Mouse (Mus musculus) T-cell, adult 66 days (primary cell): ENCODE measurements around the gene Vmn1r193. TPM values are rescaled to one million over a fixed set of nuclear protein-coding genes. Genes with fewer than 3 reads are reported as not detected.

Experiments used
- total RNA-seq, 2 experiments: library from RNA; stranded (reverse); gene quantifications; 3 replicates in 1 of 2; 4 replicates in 1 of 2; pipeline ENCODE4 v1.2.4; 2023

Vmn1r193 gene
- total RNA-seq, result not detected

DNA sequence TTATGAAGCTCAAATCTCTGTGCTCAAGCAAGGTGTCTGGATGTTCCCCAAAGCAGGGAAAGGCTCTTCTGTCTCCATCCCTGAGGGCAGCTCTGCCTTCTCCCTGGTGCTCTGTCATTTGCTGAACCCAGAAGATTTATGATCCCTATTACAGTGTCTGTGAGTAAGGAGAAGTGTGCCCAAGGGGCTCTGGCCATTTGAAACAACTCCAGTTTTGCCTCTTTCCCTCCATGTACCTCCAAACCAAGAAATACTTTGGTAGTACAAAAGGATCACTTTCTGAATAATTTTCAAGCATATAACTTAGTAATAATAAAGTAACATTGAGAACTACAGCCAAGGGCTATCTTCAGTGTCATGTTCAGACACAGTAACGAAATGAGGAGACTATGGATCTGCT lies at the start of gene Vmn1r193:
Vmn1r193 (minus strand) TSS at position 101 of the 400 bp plus-strand sequence.

GRCm38 (mm10) chr13:22270222-22270621 lies 47.3 kb upstream of the Vmn1r193 start, which contains the start of gene Vmn1r195:
Gene Vmn1r195, plus strand, starts transcription at chr13:22270522.

GRCm38 (mm10) chr13:22243915-22244314 lies 21.0 kb upstream of the Vmn1r193 start, which contains the start of gene Vmn1r194:
Gene Vmn1r194, plus strand, starts transcription at chr13:22244215.

DNA sequence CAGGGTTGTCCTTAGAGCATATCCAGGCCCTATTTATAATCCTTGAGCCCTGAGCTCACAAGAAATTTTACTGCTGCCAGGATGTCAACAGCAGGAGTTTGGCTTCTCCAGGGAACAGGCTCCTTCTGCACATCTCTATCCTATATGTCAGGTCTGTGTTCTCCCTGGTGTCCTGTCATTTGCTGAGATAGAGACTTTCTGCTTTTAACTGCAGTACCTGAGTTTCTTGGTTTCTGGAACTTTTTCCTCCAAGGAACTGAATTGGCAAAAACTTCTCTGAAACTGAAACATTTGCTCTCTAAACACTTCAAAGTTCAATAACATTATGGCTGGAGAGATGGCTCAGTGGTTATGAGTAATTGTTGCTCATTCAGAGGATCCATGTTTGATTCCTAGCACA lies 31.9 kb downstream of the Vmn1r193 start, which contains the start of gene Vmn1r192:
Vmn1r192 (minus strand) TSS at position 101 of the 400 bp plus-strand sequence.

GRCm38 (mm10) chr13:22183869-22184268 lies 39.1 kb downstream of the Vmn1r193 start, which contains the start of gene Vmn1r191:
Gene Vmn1r191, minus strand, starts transcription at chr13:22183969.

Other genes starting within 250 kb of the Vmn1r193 start
- gene Pom121l2, start 242.0 kb downstream of the Vmn1r193 start, total RNA-seq, result not detected
- gene Prss16, start 213.4 kb downstream of the Vmn1r193 start, total RNA-seq, result under 1 TPM in 1 of 2 experiments, not detected in 1; 0.93 TPM
- gene Hist1h2ah, start 187.6 kb downstream of the Vmn1r193 start, total RNA-seq, result 10 to 100 TPM in 1 of 2 experiments, 1 to 10 TPM in 1; 9.5 to 83.4 TPM
- gene Hist1h2bk, start 187.3 kb downstream of the Vmn1r193 start, total RNA-seq, result 100 to 1,000 TPM in 1 of 2 experiments, 10 to 100 TPM in 1; 47.4 to 137 TPM
- gene Hist1h4i, start 181.8 kb downstream of the Vmn1r193 start, total RNA-seq, result 100 to 1,000 TPM in 1 of 2 experiments, 10 to 100 TPM in 1; 55.8 to 104 TPM
- 100 to 1,000 TPM in 1 of 2 experiments, 10 to 100 TPM in 1; 44.9 to 107 TPM for gene Hist1h2ag, start 180.2 kb downstream of the Vmn1r193 start, total RNA-seq
- gene Hist1h2bj, start 179.9 kb downstream of the Vmn1r193 start, total RNA-seq, result 10 to 100 TPM; 39.1 to 88.2 TPM
- gene Vmn1r188, start 138.7 kb downstream of the Vmn1r193 start, total RNA-seq, result not detected
- not detected for gene Vmn1r189, start 117.3 kb downstream of the Vmn1r193 start, total RNA-seq
- not detected for gene Vmn1r191, start 39.2 kb downstream of the Vmn1r193 start, total RNA-seq
- not detected for gene Vmn1r192, start 32.0 kb downstream of the Vmn1r193 start, total RNA-seq
- not detected for gene Vmn1r194, start 21.1 kb upstream of the Vmn1r193 start, total RNA-seq
- gene Vmn1r195, start 47.4 kb upstream of the Vmn1r193 start, total RNA-seq, result not detected
- not detected for gene Vmn1r196, start 66.8 kb upstream of the Vmn1r193 start, total RNA-seq
- gene Vmn1r197, start 101.4 kb upstream of the Vmn1r193 start, total RNA-seq, result not detected
- not detected for gene Vmn1r198, start 127.2 kb upstream of the Vmn1r193 start, total RNA-seq
- gene Vmn1r199, start 156.7 kb upstream of the Vmn1r193 start, total RNA-seq, result not detected
- not detected for gene Vmn1r200, start 167.2 kb upstream of the Vmn1r193 start, total RNA-seq
- gene Vmn1r201, start 248.8 kb upstream of the Vmn1r193 start, total RNA-seq, result not detected